ENCODE assay signal across 9 mouse cellular contexts in genomic region chr17:46553926-46554325, GRCm38 (mm10). TPM values are rescaled to one million over a fixed set of nuclear protein-coding genes. Genes with fewer than 3 reads are reported as not detected.
DNase-seq lines count a peak whose midpoint lies in the region; ATAC-seq and TF ChIP-seq lines count a peak whose summit lies in the region.
"Had no signal": no experiment of that assay in that cellular context is flagged by ENCODE, and none has a peak within 500 bp of the region (broad histone marks: within the 10 kb centered on the region; RNA-seq: fewer than 3 reads in every experiment).

No protein-coding gene starts in this region.

- H3ac ChIP-seq in C2C12 (ENCODE audit: control insufficient read depth, insufficient read length, low read depth) = peak overlapping the region; percentile 25

- no peak for TF ChIP-seq CTCF in C2C12 (IDR thresholded peaks at IDR 0.05; ENCODE audit: control insufficient read depth, insufficient read depth, insufficient read length)
- no peak for TF ChIP-seq CTCF in forebrain, postnatal 0 days (IDR thresholded peaks at IDR 0.05; ENCODE audit: low read depth)

- H3K4me2 ChIP-seq in forebrain, postnatal 0 days (ENCODE audit: low read depth) = peak overlapping the region; percentile 91
- peak overlapping the region; percentile 98 for H3K4me2 ChIP-seq in liver, embryonic 15.5 days

- peaks cover 30% of the 10 kb centered on the region for H3K79me3 ChIP-seq in C2C12 (ENCODE audit: low read depth)

- H3K4me1 ChIP-seq in erythroblast, embryonic 14.5 days (ENCODE audit: control insufficient read depth) = peaks cover 48% of the 10 kb centered on the region
- H3K4me1 ChIP-seq in forebrain, postnatal 0 days (ENCODE audit: insufficient read depth) = peaks cover 22% of the 10 kb centered on the region
- H3K4me1 ChIP-seq in liver, embryonic 15.5 days (replicated peaks) = peaks cover 46% of the 10 kb centered on the region

- H3K9me3 ChIP-seq in erythroblast, embryonic 14.5 days (ENCODE audit: control insufficient read depth, low read length) = no peaks in the 10 kb centered on the region
- H3K9me3 ChIP-seq in forebrain, postnatal 0 days (ENCODE audit: low read length) = no peaks in the 10 kb centered on the region
- H3K9me3 ChIP-seq in liver, embryonic 15.5 days (replicated peaks) = no peaks in the 10 kb centered on the region

- ATAC-seq in erythroblast, adult 5-6 weeks (replicated peaks; ENCODE audit: low FRiP score, poor library complexity, severe bottlenecking) = no peak
- ATAC-seq in forebrain, postnatal 0 days = no peak
- no peak for ATAC-seq in liver, embryonic 15.5 days (ENCODE audit: insufficient read depth)
- ATAC-seq: CD4-positive, CD25-positive, alpha-beta regulatory T cell, adult 4 months had no signal

- H3K27ac ChIP-seq in forebrain, postnatal 0 days (ENCODE audit: low read depth, low read length) = no peak overlapping the region
- no peak overlapping the region for H3K27ac ChIP-seq in liver, embryonic 15.5 days (replicated peaks)

- 81% methylated on average over 3 of the region's 3 CpGs for WGBS in forebrain, postnatal 0 days
- whole genome bisulfite sequencing in liver, embryonic 15.5 days (ENCODE audit: insufficient replicate concordance) = 73% methylated on average over 3 of the region's 3 CpGs

- H3K36me3 ChIP-seq in erythroblast, embryonic 14.5 days (ENCODE audit: control insufficient read depth) = peaks cover 43% of the 10 kb centered on the region
- peaks cover 34% of the 10 kb centered on the region for H3K36me3 ChIP-seq in C2C12 (ENCODE audit: control insufficient read depth, insufficient read depth)
- H3K36me3 ChIP-seq in forebrain, postnatal 0 days (ENCODE audit: insufficient read depth) = peaks cover 28% of the 10 kb centered on the region
- H3K36me3 ChIP-seq in liver, embryonic 15.5 days (replicated peaks) = peaks cover 32% of the 10 kb centered on the region

- H3K79me2 ChIP-seq in C2C12 (ENCODE audit: control insufficient read depth, insufficient read depth) = peaks cover 56% of the 10 kb centered on the region

- H3K27me3 ChIP-seq in erythroblast, embryonic 14.5 days (ENCODE audit: control insufficient read depth) = peaks cover 7% of the 10 kb centered on the region
- H3K27me3 ChIP-seq in C2C12 (ENCODE audit: control insufficient read depth, insufficient read depth, insufficient read length) = no peaks in the 10 kb centered on the region
- H3K27me3 ChIP-seq in forebrain, postnatal 0 days (ENCODE audit: insufficient read depth, low read length) = no peaks in the 10 kb centered on the region
- H3K27me3 ChIP-seq in liver, embryonic 15.5 days = no peaks in the 10 kb centered on the region; the same call in 1 of the 2 replicates

- H3K4me3 ChIP-seq in erythroblast, embryonic 14.5 days (replicated peaks) = peak overlapping the region; percentile 93
- H3K4me3 ChIP-seq in C2C12 (ENCODE audit: insufficient read depth, poor library complexity, severe bottlenecking) = peak overlapping the region; percentile 83
- peak overlapping the region; percentile 100 for H3K4me3 ChIP-seq in forebrain, postnatal 0 days (ENCODE audit: low read depth, low read length)
- H3K4me3 ChIP-seq in liver, embryonic 15.5 days (replicated peaks) = peak overlapping the region; percentile 92

- peak overlapping the region; percentile 10; the same call in 1 of the 2 replicates for H3K9ac ChIP-seq in forebrain, postnatal 0 days
- H3K9ac ChIP-seq in liver, embryonic 15.5 days = peak overlapping the region; percentile 87; the same call in 1 of the 2 replicates

- no peak for DNase-seq in forebrain, postnatal 0 days
- no peak for DNase-seq in retina, postnatal 1 day
- DNase-seq in left cerebral cortex, adult 8-10 months (ENCODE audit: low spot score in 2 of 2) = no peak
- no peak for DNase-seq in retina, embryonic 14.5 days (ENCODE audit: low spot score)

TF ChIP-seq in C2C12, 6 proteins besides CTCF, POLR2A, EP300 and RAD21:
- TF ChIP-seq CEBPB (IDR thresholded peaks at IDR 0.05; ENCODE audit: low read depth) = no peak
- TF ChIP-seq USF1 (IDR thresholded peaks at IDR 0.05; ENCODE audit: low read depth) = no peak
- no peak for TF ChIP-seq MAX (IDR thresholded peaks at IDR 0.05)
- no peak for TF ChIP-seq FOSL1 (IDR thresholded peaks at IDR 0.05; ENCODE audit: insufficient read depth, low read length, poor library complexity, severe bottlenecking)
- TF ChIP-seq MYOG (IDR thresholded peaks at IDR 0.05; ENCODE audit: control insufficient read depth, extremely low read depth, insufficient read length) = no peak
- TF ChIP-seq MYOD1 (IDR thresholded peaks at IDR 0.05; ENCODE audit: control insufficient read depth, insufficient read length, low read depth) = no peak
TF ChIP-seq in C2C12: peak in this region for 0.

RNA-seq across cellular contexts. Expression of gene Srf, which starts 2.0 kb away (rescaled TPM):
- 5.1 and 6.1 TPM in 2 replicates for polyA plus RNA-seq in erythroblast, embryonic 14.5 days (2012)
- total RNA-seq in erythroblast, adult 5-6 weeks (2015; ENCODE audit: low replicate concordance) = 7.3 and 11.5 TPM in 2 replicates
- total RNA-seq in erythroblast, adult 5-6 weeks (2017; ENCODE audit: low replicate concordance) = 6.0 and 7.8 TPM in 2 replicates
- polyA plus RNA-seq in C2C12 (2012; fragmentation: generic; extraction: Trizol) = 101 TPM
- 47.2 and 57.0 TPM in 2 replicates for total RNA-seq in forebrain, postnatal 0 days (2014; rRNA removed)
- polyA plus RNA-seq in forebrain, postnatal 0 days (2015; fragmentation: Nextera tagmentation; extraction: Ambion mirVana) = 2.3 and 2.4 TPM in 2 replicates
- polyA plus RNA-seq in liver, embryonic 15.5 days (2015; fragmentation: Nextera tagmentation; extraction: Ambion mirVana) = 2.2 and 3.1 TPM in 2 replicates
- 10 to 100 TPM; 57.3 to 61.0 (median 60.6) TPM for total RNA-seq in left cerebral cortex, adult 8-10 months (2022)

RNA-seq across cellular contexts. Expression of gene Cul9, which starts 7.7 kb away (rescaled TPM):
- polyA plus RNA-seq in erythroblast, embryonic 14.5 days (2012) = 0.01 and 0.09 TPM in 2 replicates
- total RNA-seq in erythroblast, adult 5-6 weeks (2015; ENCODE audit: low replicate concordance) = 1.3 TPM in 1 of 2 replicates, not detected in the other
- total RNA-seq in erythroblast, adult 5-6 weeks (2017; ENCODE audit: low replicate concordance) = 3.3 and 4.5 TPM in 2 replicates
- 0.60 TPM for polyA plus RNA-seq in C2C12 (2012; fragmentation: generic; extraction: Trizol)
- 31.9 and 44.4 TPM in 2 replicates for total RNA-seq in forebrain, postnatal 0 days (2014; rRNA removed)
- polyA plus RNA-seq in forebrain, postnatal 0 days (2015; fragmentation: Nextera tagmentation; extraction: Ambion mirVana) = 9.7 and 13.7 TPM in 2 replicates
- 0.50 and 0.51 TPM in 2 replicates for polyA plus RNA-seq in liver, embryonic 15.5 days (2015; fragmentation: Nextera tagmentation; extraction: Ambion mirVana)
- 10 to 100 TPM; 62.1 to 68.2 (median 66.4) TPM for total RNA-seq in left cerebral cortex, adult 8-10 months (2022)

RNA-seq across cellular contexts. Expression of gene Dnph1, which starts 57.4 kb away (rescaled TPM):
- 1.5 and 1.9 TPM in 2 replicates for polyA plus RNA-seq in erythroblast, embryonic 14.5 days (2012)
- 2.7 and 3.3 TPM in 2 replicates for total RNA-seq in erythroblast, adult 5-6 weeks (2015; ENCODE audit: low replicate concordance)
- total RNA-seq in erythroblast, adult 5-6 weeks (2017; ENCODE audit: low replicate concordance) = 1.5 and 4.0 TPM in 2 replicates
- polyA plus RNA-seq in C2C12 (2012; fragmentation: generic; extraction: Trizol) = 68.0 TPM
- 5.9 and 6.1 TPM in 2 replicates for total RNA-seq in forebrain, postnatal 0 days (2014; rRNA removed)
- polyA plus RNA-seq in forebrain, postnatal 0 days (2015; fragmentation: Nextera tagmentation; extraction: Ambion mirVana) = 14.9 and 16.1 TPM in 2 replicates
- 17.5 and 17.7 TPM in 2 replicates for polyA plus RNA-seq in liver, embryonic 15.5 days (2015; fragmentation: Nextera tagmentation; extraction: Ambion mirVana)
- 1 to 10 TPM; 3.0 to 5.4 (median 4.8) TPM for total RNA-seq in left cerebral cortex, adult 8-10 months (2022)

Comparison
In these comparisons a context has a peak if more than half of its experiments do, and no peak if none do; other contexts are left out.
1. RNA of gene Srf, which starts 2.0 kb away (polyA plus RNA-seq): 101 TPM in C2C12 (single experiment); 5.1 to 6.1 TPM in erythroblast, embryonic 14.5 days, 2.3 to 2.4 TPM in forebrain, postnatal 0 days and 2.2 to 3.1 TPM in liver, embryonic 15.5 days; every median in the first group is over 10 times any median in the second.
2. Peak in every context shown above with its lines, with median percentiles within 50 percentile points of each other: H3K4me3 ChIP-seq.